Mouse (Mus musculus) heart, postnatal 10 days (tissue): ENCODE measurements at regions not wholly inside any gene's neighbourhood (a gene's known extent, or its start where the extent isn't known, plus 50 kb on each side); places are given as distances from the start of the nearest gene placed in this dataset.
A peak's percentile ranks its signal among the peaks of the same experiment; 100 is the strongest.

Experiments
- DNase-seq, 2 experiments: peaks; one replicate each; pipeline ENCODE4 v3.0.0; 2021
- intact Hi-C: fragments of 180-260 bp; cut with DNase I; formaldehyde crosslinking; loops from one replicate; pipeline ENCODE4 v1.15.1; 2025

- DNase-seq: peak in 1 of 2 experiments; percentile 41
- intact Hi-C loops: no loop called here
Observed at GRCm38 (mm10) chr13:112024667-112025585, 216.1 kb upstream of the Map3k1 start.

DNA sequence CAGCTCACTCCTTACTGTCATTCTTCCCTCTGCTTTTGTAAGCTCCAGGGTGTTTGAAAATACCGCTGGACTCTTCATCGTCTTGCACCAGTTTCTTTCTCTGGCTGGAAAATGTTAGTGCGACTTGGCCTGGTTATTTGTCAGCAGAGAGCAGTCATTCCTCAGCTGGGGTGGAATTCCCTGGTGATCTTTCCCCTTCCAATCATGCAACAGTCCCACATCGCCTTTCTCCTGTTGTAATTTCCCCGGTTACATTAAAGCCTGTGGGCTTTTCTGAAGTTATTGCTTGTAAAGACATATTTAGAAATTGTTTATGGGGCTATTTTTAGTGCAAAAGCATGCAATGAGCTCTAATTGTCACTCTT, 216.8 kb upstream of the Map3k1 start:
- intact Hi-C loops: no loop called here
- peak; percentile 57 to 72 for DNase-seq

DNA sequence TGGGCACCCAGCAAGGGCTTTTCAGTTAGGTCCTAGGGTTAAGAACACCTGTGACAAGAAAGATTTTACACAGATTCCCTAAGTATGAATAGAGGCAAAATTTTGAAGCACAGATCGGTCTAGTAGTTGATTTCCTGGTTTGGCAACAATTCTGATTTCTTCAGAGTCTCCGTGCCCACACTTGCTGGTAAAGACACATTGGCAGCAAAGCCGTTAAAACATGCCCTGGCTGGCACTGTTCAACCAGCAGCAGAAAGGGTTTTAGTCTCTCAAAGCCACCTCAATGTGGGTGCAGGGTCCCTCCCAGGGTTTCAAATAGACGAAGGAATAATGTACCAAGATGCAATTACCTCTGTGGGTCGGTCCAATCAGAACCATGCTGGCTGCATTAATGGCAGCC, 218.9 kb upstream of the Map3k1 start:
- no peak for DNase-seq
- intact Hi-C loops: no loop called here

DNA sequence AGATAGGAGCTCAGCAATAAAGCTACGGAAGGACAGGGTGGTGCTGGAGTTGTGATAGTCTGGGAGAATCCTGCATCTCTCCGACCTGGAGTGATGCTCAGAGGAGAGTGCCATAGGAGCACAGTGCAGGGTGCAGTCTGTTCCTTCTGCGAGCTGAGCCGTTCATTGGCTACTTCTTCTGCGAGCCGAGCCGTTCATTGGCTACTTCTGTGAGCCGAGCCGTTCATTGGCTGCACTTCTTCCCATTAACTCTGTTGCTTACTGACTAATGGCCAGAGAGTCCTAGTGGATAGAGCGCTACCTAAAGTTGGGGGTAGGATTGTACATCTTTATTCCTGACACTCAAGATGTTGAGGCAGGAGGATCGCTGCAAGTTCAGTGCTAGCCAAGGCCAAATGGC, 222.3 kb upstream of the Map3k1 start:
- intact Hi-C loops: no loop called here

DNA sequence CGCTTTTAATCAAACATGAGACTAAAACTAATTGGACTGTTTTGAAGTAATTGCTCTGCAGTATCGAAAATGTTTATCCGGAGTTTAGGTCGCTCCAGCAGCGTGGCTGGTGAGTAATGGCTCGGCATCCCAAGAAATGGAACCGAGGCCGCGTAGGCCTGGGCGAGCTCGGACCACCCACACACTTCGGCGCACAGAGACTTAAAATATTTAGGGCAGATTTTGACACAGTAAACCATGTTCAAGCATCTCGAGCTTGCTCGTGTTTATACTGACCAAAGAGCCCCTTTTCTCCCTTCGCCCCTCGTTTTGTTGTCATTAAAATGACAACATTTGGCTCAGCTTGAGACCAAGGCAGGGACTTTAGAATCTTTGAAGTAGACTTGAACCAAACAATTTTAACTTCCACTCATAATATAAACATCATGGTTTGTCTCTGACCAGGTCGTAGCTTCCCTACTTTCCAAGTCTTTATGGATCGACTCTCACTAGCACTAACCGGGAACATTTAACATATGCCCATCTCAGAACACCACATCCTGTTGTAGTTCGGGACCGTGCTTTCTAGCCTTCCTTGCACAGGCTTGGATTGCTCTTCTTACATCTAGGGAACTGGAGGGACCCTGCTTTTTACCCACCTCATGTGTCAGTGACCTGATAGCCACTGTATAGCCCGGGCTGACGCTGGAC, 223.0 kb upstream of the Map3k1 start:
- intact Hi-C loops: no loop called here

More for the DNA sequence above, 222.3 kb upstream of the Map3k1 start:
- DNase-seq: no peak

DNA sequence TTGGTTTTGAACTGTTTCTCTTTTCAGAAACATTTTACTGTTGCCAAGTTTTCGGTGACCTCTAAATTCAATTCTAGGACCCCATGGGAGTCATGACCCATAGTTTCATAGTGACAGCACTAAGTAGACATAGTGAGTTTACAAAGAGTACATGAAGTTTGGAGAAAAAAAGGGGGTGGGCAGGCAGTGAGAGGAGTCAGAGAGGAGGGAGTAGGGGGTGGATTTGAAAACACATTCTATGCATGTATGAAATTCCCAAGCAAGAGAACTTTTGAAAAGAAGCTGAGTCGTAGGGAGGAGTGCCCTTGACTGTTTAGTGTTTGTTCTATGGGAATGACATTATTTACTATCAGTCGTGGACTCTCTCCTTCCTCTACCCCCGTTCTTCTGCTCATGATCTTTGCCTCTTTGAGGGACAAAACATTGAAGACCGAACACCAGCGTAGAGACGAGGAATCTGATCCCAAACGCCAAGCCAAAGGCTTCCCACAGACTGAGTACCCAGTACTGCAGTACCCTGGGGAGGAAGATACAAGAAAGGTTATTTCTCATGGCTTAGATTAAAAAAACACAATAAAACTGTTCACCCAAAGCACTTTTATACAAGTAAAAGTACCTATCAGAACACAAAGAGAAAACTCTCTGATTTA, 229.1 kb upstream of the Map3k1 start:
- intact Hi-C loops: no loop called here
- DNase-seq: no peak

More for the DNA sequence above, 223.0 kb upstream of the Map3k1 start:
- no peak for DNase-seq

- intact Hi-C loops: no loop called here
- DNase-seq: no peak
Observed at GRCm38 (mm10) chr13:112038556-112039304, 229.9 kb upstream of the Map3k1 start.

DNA sequence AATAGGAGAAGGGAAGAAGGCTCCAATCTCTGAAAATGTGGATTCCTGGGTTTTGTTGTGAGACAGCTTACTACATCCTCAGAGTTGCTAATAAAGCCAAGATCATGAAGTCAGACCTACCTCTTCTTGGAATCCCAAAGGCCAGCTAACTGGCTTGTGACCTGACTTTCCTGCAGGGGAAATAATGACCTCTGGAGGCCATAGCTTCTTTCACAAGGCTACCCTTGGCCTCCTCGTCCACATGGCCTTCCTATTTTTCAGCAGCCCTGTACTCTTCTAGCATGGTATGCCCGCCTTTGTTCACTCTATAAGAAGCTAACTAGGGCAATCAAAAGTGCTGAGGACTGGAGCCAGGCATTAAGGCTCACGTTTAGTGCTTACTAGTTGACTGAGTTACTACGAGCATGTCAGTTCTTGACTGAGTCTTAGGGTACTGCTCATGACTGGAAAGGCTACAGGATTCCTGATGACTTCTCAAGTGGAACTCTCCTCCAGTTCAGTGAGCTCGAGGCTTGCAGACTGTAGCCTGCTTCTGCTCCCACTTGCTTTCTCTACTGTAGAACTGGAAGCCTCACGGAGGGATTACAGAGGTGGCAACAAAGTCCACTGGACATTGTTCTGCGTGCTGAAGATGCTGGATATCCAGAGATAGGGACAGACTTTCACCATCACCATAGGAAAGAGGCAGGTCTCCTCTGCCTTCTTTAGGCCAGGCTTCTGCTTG, 230.8 kb upstream of the Map3k1 start:
- intact Hi-C loops: no loop called here
- no peak for DNase-seq

DNA sequence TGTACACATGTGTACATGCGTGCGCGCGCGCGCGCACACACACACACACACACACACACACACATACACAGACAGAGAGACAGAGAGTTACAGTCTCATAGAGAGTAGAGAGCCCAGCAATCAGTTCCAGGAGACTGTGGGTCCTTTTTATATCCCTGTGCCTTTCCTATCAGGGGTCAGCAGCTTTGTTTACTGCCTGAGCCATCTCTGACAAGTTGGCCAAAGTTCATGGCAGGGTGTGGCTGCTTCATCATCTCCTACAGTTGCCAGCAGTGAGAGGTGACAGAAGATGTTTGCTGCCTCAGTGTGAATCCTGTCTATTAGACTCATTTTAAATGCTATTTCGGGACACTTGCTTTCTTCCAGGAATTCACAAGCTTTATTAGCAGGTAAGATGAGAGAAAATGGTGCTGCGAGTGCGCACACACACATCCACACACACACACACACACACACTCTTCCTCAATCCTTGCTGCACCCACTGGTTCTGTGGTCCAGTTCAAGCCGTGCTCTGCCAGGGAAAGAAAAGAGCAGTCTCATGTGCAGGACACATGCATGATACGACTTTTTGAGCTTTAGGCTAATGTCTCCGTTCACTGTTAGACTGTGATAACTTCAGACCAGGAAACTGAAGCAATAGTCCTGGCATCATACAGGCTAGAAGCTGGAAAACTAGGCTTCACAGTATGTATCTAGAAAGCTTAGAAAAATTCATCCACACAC, 234.9 kb upstream of the Map3k1 start:
- intact Hi-C loops: no loop called here
- DNase-seq: no peak

DNA sequence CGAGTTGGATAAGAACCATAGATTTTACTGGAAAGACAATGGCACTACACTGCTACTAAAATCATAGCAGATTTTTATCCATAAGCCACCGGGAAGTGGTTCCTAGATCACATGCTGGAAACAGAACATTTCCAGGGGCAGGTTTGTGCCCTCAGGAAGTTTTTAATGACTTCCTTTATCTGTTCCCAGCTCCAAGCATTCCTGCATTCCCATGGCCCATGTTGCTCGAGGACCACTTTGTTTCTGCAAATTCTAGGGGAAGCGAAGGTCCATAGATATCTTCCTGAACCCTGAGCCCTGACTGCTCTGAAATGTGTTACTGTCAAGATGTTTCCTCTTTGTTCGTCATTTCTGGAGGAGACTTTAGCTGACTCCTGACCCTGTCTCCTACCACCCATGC, 235.6 kb upstream of the Map3k1 start:
- intact Hi-C loops: no loop called here
- no peak for DNase-seq

GRCm38 (mm10) chr13:112046247-112047211, 237.7 kb upstream of the Map3k1 start:
- DNase-seq: no peak
- intact Hi-C loops: no loop called here

DNA sequence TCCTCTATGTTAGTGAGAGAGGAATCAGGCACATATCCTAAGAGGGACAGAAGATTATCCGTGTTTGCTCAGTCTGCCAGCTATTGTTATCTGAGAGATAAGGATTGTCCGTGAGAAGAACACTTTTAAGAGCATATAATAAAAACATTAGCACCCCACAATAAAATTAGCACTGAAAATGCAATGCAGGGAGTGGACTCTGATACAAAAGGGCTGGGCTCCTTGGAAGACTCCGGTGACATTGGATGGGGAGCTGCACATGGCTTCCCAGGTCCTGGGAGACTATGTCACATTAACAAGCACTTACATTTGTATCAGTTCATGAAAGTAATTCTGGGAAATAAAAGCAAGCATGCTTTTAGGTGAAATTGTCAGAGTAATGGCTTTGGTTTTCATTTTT, 238.6 kb upstream of the Map3k1 start:
- DNase-seq: no peak
- intact Hi-C loops: no loop called here

DNA sequence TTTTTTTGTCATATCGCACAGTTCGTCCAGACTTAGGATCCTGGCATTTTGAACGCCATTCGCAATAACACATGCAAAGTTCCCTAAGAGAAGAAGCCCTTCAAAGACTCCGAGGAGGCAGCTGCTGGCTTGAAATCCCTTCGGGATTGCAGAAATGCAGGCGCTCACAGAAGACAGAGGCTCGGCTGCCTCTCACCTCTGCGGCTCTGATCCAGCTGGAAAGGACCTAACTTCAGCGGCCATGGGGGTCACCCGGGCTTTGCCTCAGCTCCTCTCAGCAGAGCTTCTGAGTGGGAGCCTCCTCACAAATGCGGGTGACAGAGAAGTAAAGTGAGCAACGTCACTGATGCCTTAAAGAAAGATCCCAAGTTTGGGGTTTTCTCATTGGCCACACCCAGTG, 239.1 kb upstream of the Map3k1 start:
- intact Hi-C loops: no loop called here
- DNase-seq: no peak

DNA sequence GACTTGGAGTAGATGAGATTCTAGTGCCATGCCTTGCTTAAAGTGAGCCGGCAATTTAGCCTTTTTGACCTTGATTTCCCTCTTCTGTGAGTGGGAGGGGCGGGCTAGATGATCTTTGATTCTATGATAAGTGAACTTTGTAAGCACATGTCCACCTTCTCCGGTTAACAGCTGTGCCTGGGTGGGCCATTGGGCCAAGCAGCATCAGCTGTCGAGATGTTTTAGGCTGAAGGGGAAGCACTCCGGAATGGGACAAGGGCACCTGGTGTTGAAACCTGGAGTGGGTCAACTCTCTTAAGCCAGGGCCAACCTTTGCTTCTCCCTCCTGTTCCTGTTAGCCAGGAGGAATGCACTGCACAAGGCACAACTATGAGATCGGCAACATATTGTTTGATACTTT, 239.5 kb upstream of the Map3k1 start:
- DNase-seq: no peak
- intact Hi-C loops: no loop called here

DNA sequence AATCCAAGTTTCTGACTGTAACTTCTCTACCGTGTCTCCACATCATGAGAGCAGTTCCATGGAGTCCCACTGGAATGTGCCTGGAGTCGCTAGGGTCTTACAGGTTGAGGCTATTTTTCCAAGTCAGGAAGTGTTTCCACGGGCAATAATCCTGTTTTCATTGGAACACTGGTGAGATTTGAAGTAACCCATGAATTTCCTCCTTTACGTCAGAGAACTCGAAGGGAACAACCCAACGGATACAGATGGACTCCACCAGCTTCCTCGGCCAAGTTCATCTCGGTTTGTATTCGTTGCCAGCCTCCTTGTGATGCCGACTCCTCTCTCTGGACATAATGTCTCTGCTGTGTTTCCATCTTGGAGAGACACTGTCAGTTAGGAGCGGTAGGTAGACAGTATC, 237.4 kb upstream of the Ankrd55 start:
- intact Hi-C loops: no loop called here
- peak in 1 of 2 experiments; percentile 18 for DNase-seq

DNA sequence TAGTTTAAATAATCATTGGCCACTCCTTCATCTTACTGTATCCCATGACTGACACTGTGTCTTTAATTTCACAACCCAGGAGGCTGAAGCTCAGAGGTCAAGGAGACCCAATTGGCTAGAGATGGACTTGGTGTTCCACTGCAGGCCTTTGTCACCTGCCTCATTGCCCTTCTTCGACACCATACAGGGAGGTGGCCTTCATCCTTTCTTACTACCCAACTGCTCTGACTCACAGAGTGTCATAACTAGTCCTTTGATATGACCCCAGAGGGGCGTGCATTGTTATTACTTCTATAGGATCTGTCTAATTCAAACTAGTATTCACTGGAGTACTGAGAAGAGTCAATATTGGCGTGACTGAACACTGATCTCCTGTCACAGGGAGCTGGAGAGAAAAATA, 236.2 kb upstream of the Ankrd55 start:
- DNase-seq: no peak
- intact Hi-C loops: no loop called here

DNA sequence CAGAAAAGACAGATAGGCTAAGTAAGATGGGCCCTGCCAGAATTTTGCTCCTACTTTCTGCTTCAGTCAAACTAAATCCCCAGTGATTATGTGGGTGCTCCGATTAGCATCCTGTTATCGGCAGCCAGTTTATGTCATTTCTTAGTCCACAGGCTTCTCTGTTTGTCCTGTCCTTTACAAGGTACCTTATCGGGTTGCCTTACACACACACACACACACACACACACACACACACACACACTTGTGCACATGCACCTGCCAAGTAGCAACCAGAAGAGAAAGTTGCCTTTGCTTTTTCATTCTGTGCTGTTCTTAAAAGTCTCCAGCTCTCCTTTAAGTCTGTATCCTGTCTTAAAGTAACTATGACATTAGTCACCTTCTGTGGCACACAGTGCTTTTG, 235.8 kb upstream of the Ankrd55 start:
- no peak for DNase-seq
- intact Hi-C loops: no loop called here

GRCm38 (mm10) chr13:112054879-112055371, 233.3 kb upstream of the Ankrd55 start:
- intact Hi-C loops: no loop called here
- DNase-seq: peak; percentile 30 to 32
